In the genomic region with DNA sequence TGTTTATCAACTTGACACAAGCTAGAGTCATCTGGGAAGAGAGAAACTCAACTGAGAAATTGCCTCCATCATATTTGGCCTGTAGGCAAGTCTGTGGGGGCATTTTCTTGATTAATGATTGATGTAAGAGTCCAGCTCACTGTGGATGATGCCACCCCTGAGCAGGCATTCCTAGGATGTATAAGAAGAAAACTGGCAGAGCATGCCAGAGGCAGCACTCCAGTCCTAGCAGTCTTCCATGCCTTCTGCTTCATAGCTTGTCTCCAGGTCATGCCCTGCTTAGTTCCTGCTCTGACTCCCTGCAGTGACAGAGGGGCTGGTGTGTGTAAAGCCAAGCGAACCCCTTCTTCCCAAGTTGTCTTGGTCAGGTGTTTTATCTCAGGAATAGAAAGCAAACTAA, we compare ENCODE assay signal across 22 mouse cellular contexts. TPM values are rescaled to one million over a fixed set of nuclear protein-coding genes. Genes with fewer than 3 reads are reported as not detected.
"Had no signal": no experiment of that assay in that cellular context is flagged by ENCODE, and none has a peak within 500 bp of the region (broad histone marks: within the 10 kb centered on the region; RNA-seq: fewer than 3 reads in every experiment).

No protein-coding gene starts in this region.

- ATAC-seq: forebrain, embryonic 13.5 days; forebrain, embryonic 14.5 days; forebrain, embryonic 15.5 days; forebrain, embryonic 16.5 days; forebrain, postnatal 0 days had no signal

- DNase-seq: cerebellum, adult 9-11 months; cerebellum, postnatal 10 days; cerebellum, postnatal 14 days; cerebellum, postnatal 25 days; cerebellum, postnatal 36 days; embryo, embryonic 11 days; forebrain, postnatal 0 days; gastrocnemius, adult 2 months; gastrocnemius, postnatal 10 days; gastrocnemius, postnatal 14 days; gastrocnemius, postnatal 25 days; gastrocnemius, postnatal 36 days; heart, adult 2 months had no signal

- H3K27me3 ChIP-seq: embryonic facial prominence, embryonic 12.5 days; embryonic facial prominence, embryonic 13.5 days; embryonic facial prominence, embryonic 15.5 days; forebrain, embryonic 12.5 days; forebrain, embryonic 13.5 days; forebrain, embryonic 15.5 days had no signal

RNA-seq across cellular contexts. Expression of gene Gpr50, which starts 32.3 kb away (rescaled TPM):
- polyA plus RNA-seq: erythroblast, embryonic 14.5 days; heart, adult 2 months had no signal
